Mouse (Mus musculus) G1E (cell line): ENCODE measurements at regions not wholly inside any gene's neighbourhood (a gene's known extent, or its start where the extent isn't known, plus 50 kb on each side); places are given as distances from the start of the nearest gene placed in this dataset.

Experiments used
- ATAC-seq: 2 replicates; pipeline ENCODE4 v1.8.0; 2016; ENCODE audit warnings: mild to moderate bottlenecking; ENCODE audit not compliant: insufficient number of reproducible peaks, poor library complexity, low FRiP score, severe bottlenecking; ENCODE audit errors: extremely low read depth
- DNase-seq: peaks from one replicate; pipeline ENCODE4 v3.0.0; 2012; ENCODE audit warnings: low spot score
- H3K27me3 ChIP-seq: 2 replicates; pipeline ENCODE4 v1.6.1; 2012; ENCODE audit warnings: mild to moderate bottlenecking, low read length, inconsistent platforms; ENCODE audit not compliant: insufficient read depth
- H3K36me3 ChIP-seq: replicated peaks from 2 replicates; pipeline ENCODE3; 2012; ENCODE audit warnings: mild to moderate bottlenecking, inconsistent platforms
- H3K4me1 ChIP-seq: 2 replicates; pipeline ENCODE4 v1.6.1; 2012; ENCODE audit warnings: low read depth, low read length, inconsistent platforms, mixed read lengths; ENCODE audit not compliant: insufficient read depth
- H3K4me3 ChIP-seq: 2 replicates; pipeline ENCODE4 v1.5.1; 2012; ENCODE audit warnings: low read depth, mild to moderate bottlenecking, inconsistent platforms, low read length, moderate library complexity, mixed read lengths
- H3K9me3 ChIP-seq: replicated peaks from 2 replicates; pipeline ENCODE4 v1.6.1; 2012; ENCODE audit warnings: inconsistent platforms
- CTCF ChIP-seq: IDR thresholded peaks from 2 replicates; pipeline ENCODE4 v1.5.1; 2012; ENCODE audit warnings: low read depth, low read length, inconsistent platforms, mixed read lengths
- GATA1 ChIP-seq: IDR thresholded peaks from 2 replicates; pipeline ENCODE4 v1.6.1; 2012; ENCODE audit warnings: borderline replicate concordance, low read length, inconsistent platforms, mixed read lengths
- GATA2 ChIP-seq: IDR thresholded peaks from 2 replicates; pipeline ENCODE4 v1.6.1; 2012; ENCODE audit warnings: low read depth, low read length, inconsistent platforms, borderline replicate concordance
- POLR2AphosphoS5 ChIP-seq: IDR thresholded peaks from 2 replicates; pipeline ENCODE4 v1.6.1; 2012; ENCODE audit warnings: low read depth, low read length, inconsistent platforms; ENCODE audit not compliant: insufficient replicate concordance
- TAL1 ChIP-seq: conservative IDR thresholded peaks from 2 replicates; pipeline ENCODE4 v1.6.1; 2012; ENCODE audit warnings: low read depth, low read length, inconsistent platforms, mixed read lengths

- H3K4me3 ChIP-seq: no peak overlapping the region
- ATAC-seq (peak; percentile 60; the same call in 1 of the 2 replicates), DNase-seq (peak; percentile 1)
Observed at GRCm38 (mm10) chr3:14381421-14381992, 99.0 kb upstream of the Slc7a12 start.

GRCm38 (mm10) chr3:14390656-14391055 is 89.8 kb upstream of the Slc7a12 start:
- Histone ChIP-seq H3K4me3 (no peak overlapping the region), H3K36me3 (no peaks in the 10 kb centered on the region), H3K4me1 (no peaks in the 10 kb centered on the region), H3K9me3 (no peaks in the 10 kb centered on the region), H3K27me3 (no peaks in the 10 kb centered on the region)
- TF ChIP-seq POLR2AphosphoS5 (no peak), CTCF (no peak), TAL1 (no peak), GATA1 (no peak), GATA2 (no peak)
- ATAC-seq (no peak), DNase-seq (no peak)

More at GRCm38 (mm10) chr3:14381421-14381992, 99.0 kb upstream of the Slc7a12 start:
- Histone ChIP-seq H3K27me3 (no peaks in the 10 kb centered on the region), H3K9me3 (no peaks in the 10 kb centered on the region), H3K4me1 (peaks cover 6% of the 10 kb centered on the region), H3K36me3 (no peaks in the 10 kb centered on the region)
- TF ChIP-seq CTCF (peak; percentile 29; the same call in 1 of the 2 replicates), GATA1 (no peak)

- TF ChIP-seq POLR2AphosphoS5: no peak
- no peak for TF ChIP-seq GATA2
- no peak for TF ChIP-seq TAL1
- no peak for TF ChIP-seq CTCF
- no peak for TF ChIP-seq GATA1
Observed at GRCm38 (mm10) chr3:14398676-14399075, 81.8 kb upstream of the Slc7a12 start.

GRCm38 (mm10) chr3:14408435-14409125 is 71.9 kb upstream of the Slc7a12 start:
- TF ChIP-seq GATA1 (no peak), GATA2 (no peak), POLR2AphosphoS5 (no peak), TAL1 (no peak), CTCF (no peak)
- DNase-seq (no peak), ATAC-seq (no peak)
- no peaks in the 10 kb centered on the region for H3K27me3 ChIP-seq
- no peaks in the 10 kb centered on the region for H3K36me3 ChIP-seq
- no peaks in the 10 kb centered on the region for H3K4me1 ChIP-seq
- H3K9me3 ChIP-seq: no peaks in the 10 kb centered on the region
- H3K4me3 ChIP-seq: no peak overlapping the region

More at GRCm38 (mm10) chr3:14398676-14399075, 81.8 kb upstream of the Slc7a12 start:
- Histone ChIP-seq H3K4me1 (no peaks in the 10 kb centered on the region), H3K4me3 (no peak overlapping the region), H3K36me3 (no peaks in the 10 kb centered on the region), H3K27me3 (no peaks in the 10 kb centered on the region), H3K9me3 (no peaks in the 10 kb centered on the region)
- DNase-seq (no peak), ATAC-seq (no peak)
